Mouse (Mus musculus) ES-Bruce4 (cell line): ENCODE results near the gene Zfp982. TPM values are rescaled to one million over a fixed set of nuclear protein-coding genes. Genes with fewer than 3 reads are reported as not detected.
"Not testable (repeated sequence)": the region's sequence is repeated elsewhere in the genome, so short reads cannot be mapped to it uniquely, and the experiment has no call there.

Experiments used
- H3K27ac ChIP-seq: 2 replicates; pipeline ENCODE4 v1.5.1; 2012; ENCODE audit warnings: low read length, inconsistent platforms; ENCODE audit not compliant: insufficient read depth
- H3K27me3 ChIP-seq: 2 replicates; pipeline ENCODE4 v1.6.1; 2012; ENCODE audit warnings: mild to moderate bottlenecking, low read length, inconsistent platforms; ENCODE audit not compliant: control insufficient read depth, poor library complexity, insufficient read depth, severe bottlenecking
- H3K36me3 ChIP-seq: 2 replicates; pipeline ENCODE4 v1.6.1; 2012; ENCODE audit warnings: inconsistent platforms, mild to moderate bottlenecking, low read length, moderate library complexity; ENCODE audit not compliant: control insufficient read depth, poor library complexity, insufficient read depth, severe bottlenecking
- H3K4me1 ChIP-seq: one replicate; pipeline ENCODE4 v1.8.1; 2011; ENCODE audit warnings: low read length; ENCODE audit not compliant: control insufficient read depth, insufficient read depth
- H3K4me3 ChIP-seq: 2 replicates; pipeline ENCODE4 v1.5.1; 2011; ENCODE audit warnings: low read depth, mild to moderate bottlenecking, low read length
- H3K9ac ChIP-seq: 2 replicates; pipeline ENCODE4 v1.6.1; 2012; ENCODE audit warnings: low read depth, mild to moderate bottlenecking, inconsistent platforms; ENCODE audit not compliant: poor library complexity, severe bottlenecking
- H3K9me3 ChIP-seq: replicated peaks from 2 replicates; pipeline ENCODE4 v1.6.1; 2012; ENCODE audit warnings: mild to moderate bottlenecking, low read length, inconsistent platforms; ENCODE audit not compliant: control insufficient read depth, poor library complexity, insufficient read depth, severe bottlenecking
- polyA plus RNA-seq: library from polyadenylated mRNA; stranded (reverse); fragments of >200 nt; gene quantifications from 2 replicates; pipeline ENCODE4 v1.2.4, GENCODE M21; 2011; ENCODE audit warnings: low read depth; ENCODE audit not compliant: missing spikeins, insufficient read depth, insufficient read length

Gene Zfp982
- polyA plus RNA-seq, 1 experiment, result 26.4 TPM

DNA sequence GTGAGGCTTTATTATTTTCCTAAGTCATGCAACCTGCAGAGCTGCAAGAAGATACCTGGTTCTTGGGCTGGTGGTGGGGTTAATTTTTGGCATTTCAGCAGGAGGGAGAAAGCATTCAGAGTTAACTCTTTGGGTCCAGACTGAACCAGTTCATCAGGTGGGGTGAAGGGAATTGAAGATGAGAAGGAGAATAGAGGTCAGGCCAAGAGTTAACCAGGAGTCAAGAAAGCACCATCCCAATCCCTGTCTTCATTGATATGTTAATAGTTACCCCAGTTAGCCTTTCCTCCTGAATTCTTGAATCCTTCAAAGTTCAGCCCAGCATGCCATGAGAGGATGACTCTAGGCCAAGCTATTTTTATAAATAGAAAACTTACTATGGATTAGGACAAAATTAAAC, 65.8 kb downstream of the Zfp982 start:
- not testable (repeated sequence) for H3K9ac ChIP-seq, H3K4me1 ChIP-seq, H3K4me3 ChIP-seq, H3K27me3 ChIP-seq, H3K9me3 ChIP-seq, H3K36me3 ChIP-seq
- H3K27ac ChIP-seq, result peak overlapping the region; percentile 36

- H3K36me3 ChIP-seq, H3K4me1 ChIP-seq, H3K27me3 ChIP-seq, H3K9ac ChIP-seq, H3K4me3 ChIP-seq, H3K9me3 ChIP-seq: not testable (repeated sequence)
- H3K27ac ChIP-seq, result peak overlapping the region; percentile 87
These were observed 66.9 kb downstream of the Zfp982 start for GRCm38 (mm10) chr4:147559096-147559495.

Other genes with a start within 250 kb of the Zfp982 start
- 19.4 and 25.2 TPM in 2 replicates for gene Zfp988, start 186.7 kb upstream of the Zfp982 start, polyA plus RNA-seq
- 41.4 and 46.3 TPM in 2 replicates for gene Zfp978, start 131.1 kb upstream of the Zfp982 start, polyA plus RNA-seq
- gene Gm16503, start 47.8 kb downstream of the Zfp982 start, polyA plus RNA-seq, result 1.9 and 2.7 TPM in 2 replicates
- gene Zfp985, start 60.9 kb downstream of the Zfp982 start, polyA plus RNA-seq, result 14.2 TPM in 2 replicates
- 91.2 and 99.8 TPM in 2 replicates for gene Zfp979, start 150.1 kb downstream of the Zfp982 start, polyA plus RNA-seq
- gene Zfp534, start 210.1 kb downstream of the Zfp982 start, polyA plus RNA-seq, result 25.0 and 26.4 TPM in 2 replicates